Mouse (Mus musculus): Measurements from ENCODE around the gene Tcf23.

Tcf23 gene

GRCm38 (mm10) chr5:30949654-30950326, 18.7 kb upstream of the Tcf23 start:
- peak; percentile 92 to 93 for DNase-seq (ENCODE audit: low spot score in 2 of 2)

GRCm38 (mm10) chr5:30950451-30950850, 18.0 kb upstream of the Tcf23 start:
- no peak for DNase-seq (ENCODE audit: low spot score in 2 of 2)

- no peak for DNase-seq (ENCODE audit: low spot score in 2 of 2)
These were observed 17.5 kb upstream of the Tcf23 start for GRCm38 (mm10) chr5:30950922-30951321.

- no peak for DNase-seq (ENCODE audit: low spot score in 2 of 2)
These were observed 16.8 kb upstream of the Tcf23 start for GRCm38 (mm10) chr5:30951706-30952105.

GRCm38 (mm10) chr5:30952551-30952950, 15.9 kb upstream of the Tcf23 start:
- no peak for DNase-seq (ENCODE audit: low spot score in 2 of 2)

GRCm38 (mm10) chr5:30954065-30954464, 14.4 kb upstream of the Tcf23 start:
- DNase-seq (ENCODE audit: low spot score in 2 of 2) = no peak

- no peak for DNase-seq (ENCODE audit: low spot score in 2 of 2)
These were observed 13.9 kb upstream of the Tcf23 start for GRCm38 (mm10) chr5:30954556-30954955.

GRCm38 (mm10) chr5:30955751-30956150, 12.7 kb upstream of the Tcf23 start:
- DNase-seq (ENCODE audit: low spot score in 2 of 2) = no peak

- DNase-seq (ENCODE audit: low spot score in 2 of 2) = no peak
These were observed 10.6 kb upstream of the Tcf23 start for GRCm38 (mm10) chr5:30957891-30958290.

- no peak for DNase-seq (ENCODE audit: low spot score in 2 of 2)
These were observed 9.1 kb upstream of the Tcf23 start for GRCm38 (mm10) chr5:30959198-30959854.

GRCm38 (mm10) chr5:30959966-30960501, 8.4 kb upstream of the Tcf23 start, which contains the start of gene Preb:
TSS of gene Preb (minus strand) at chr5:30960361.
- DNase-seq (ENCODE audit: low spot score in 2 of 2) = peak; percentile 99

GRCm38 (mm10) chr5:30960814-30961213, 7.6 kb upstream of the Tcf23 start:
- no peak for DNase-seq (ENCODE audit: low spot score in 2 of 2)

- DNase-seq (ENCODE audit: low spot score in 2 of 2) = no peak
These were observed 6.6 kb upstream of the Tcf23 start for GRCm38 (mm10) chr5:30961545-30962505.

GRCm38 (mm10) chr5:30963916-30964315, 4.5 kb upstream of the Tcf23 start:
- DNase-seq (ENCODE audit: low spot score in 2 of 2) = no peak

- DNase-seq (ENCODE audit: low spot score in 2 of 2) = no peak
These were observed 2.3 kb upstream of the Tcf23 start for GRCm38 (mm10) chr5:30966189-30966588.

GRCm38 (mm10) chr5:30969440-30969839, 978 bp downstream of the Tcf23 start:
- no peak for DNase-seq (ENCODE audit: low spot score in 2 of 2)

- DNase-seq (ENCODE audit: low spot score in 2 of 2) = no peak
These were observed 6.6 kb downstream of the Tcf23 start for GRCm38 (mm10) chr5:30974870-30975656.

GRCm38 (mm10) chr5:30982357-30982756, 13.9 kb downstream of the Tcf23 start:
- DNase-seq (ENCODE audit: low spot score in 2 of 2) = peak; percentile 24 to 73

- DNase-seq (ENCODE audit: low spot score in 2 of 2) = peak; percentile 60 to 88
These were observed 24.7 kb downstream of the Tcf23 start for GRCm38 (mm10) chr5:30992980-30993676.

GRCm38 (mm10) chr5:30994074-30994473, 25.6 kb downstream of the Tcf23 start:
- peak; percentile 43 to 70 for DNase-seq (ENCODE audit: low spot score in 2 of 2)
